Mouse (Mus musculus): Measurements from ENCODE around the gene Tbcel. TPM values are rescaled to one million over a fixed set of nuclear protein-coding genes. Genes with fewer than 3 reads are reported as not detected.

The Tbcel gene
- total and polyA plus RNA-seq, 2 experiments from 2014 or later: 3.8 to 22.6 TPM

DNA sequence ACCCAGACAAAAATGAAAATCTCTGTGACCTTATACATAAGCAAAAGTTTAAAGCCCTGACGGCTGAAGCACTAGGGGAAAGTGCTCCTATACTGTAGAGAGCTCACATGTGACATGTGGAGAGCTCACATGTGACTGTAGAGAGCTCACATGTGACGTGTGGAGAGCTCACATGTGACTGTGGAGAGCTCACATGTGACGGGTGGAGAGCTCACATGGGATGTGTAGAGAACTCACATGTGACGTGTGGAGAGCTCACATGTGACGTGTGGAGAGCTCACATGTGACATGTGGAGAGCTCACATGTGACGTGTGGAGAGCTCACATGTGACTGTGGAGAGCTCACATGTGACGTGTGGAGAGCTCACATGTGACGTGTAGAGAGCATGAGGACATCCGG, 43.4 kb downstream of the Tbcel start:
- Histone ChIP-seq H3K9me3 (ENCODE audit: low read length) (no peaks in the 10 kb centered on the region), H3K4me3 (ENCODE audit: low read length) (no peak overlapping the region), H3K4me2 (ENCODE audit: low read depth, low read length) (no peak overlapping the region), H3K27me3 (ENCODE audit: insufficient read depth, low read length) (no peaks in the 10 kb centered on the region), H3K9ac (replicated peaks; ENCODE audit: low read length) (no peak overlapping the region), H3K4me1 (ENCODE audit: insufficient read depth, low read length) (no peaks in the 10 kb centered on the region), H3K36me3 (ENCODE audit: insufficient read depth, low read length) (no peaks in the 10 kb centered on the region), H3K27ac (no peak overlapping the region)
- DNase-seq (ENCODE audit: low spot score): no peak
- 92% methylated on average over 9 of the region's 9 CpGs for WGBS
- ATAC-seq: no peak
- TF ChIP-seq CTCF (IDR thresholded peaks at IDR 0.05; ENCODE audit: low read depth): no peak

DNA sequence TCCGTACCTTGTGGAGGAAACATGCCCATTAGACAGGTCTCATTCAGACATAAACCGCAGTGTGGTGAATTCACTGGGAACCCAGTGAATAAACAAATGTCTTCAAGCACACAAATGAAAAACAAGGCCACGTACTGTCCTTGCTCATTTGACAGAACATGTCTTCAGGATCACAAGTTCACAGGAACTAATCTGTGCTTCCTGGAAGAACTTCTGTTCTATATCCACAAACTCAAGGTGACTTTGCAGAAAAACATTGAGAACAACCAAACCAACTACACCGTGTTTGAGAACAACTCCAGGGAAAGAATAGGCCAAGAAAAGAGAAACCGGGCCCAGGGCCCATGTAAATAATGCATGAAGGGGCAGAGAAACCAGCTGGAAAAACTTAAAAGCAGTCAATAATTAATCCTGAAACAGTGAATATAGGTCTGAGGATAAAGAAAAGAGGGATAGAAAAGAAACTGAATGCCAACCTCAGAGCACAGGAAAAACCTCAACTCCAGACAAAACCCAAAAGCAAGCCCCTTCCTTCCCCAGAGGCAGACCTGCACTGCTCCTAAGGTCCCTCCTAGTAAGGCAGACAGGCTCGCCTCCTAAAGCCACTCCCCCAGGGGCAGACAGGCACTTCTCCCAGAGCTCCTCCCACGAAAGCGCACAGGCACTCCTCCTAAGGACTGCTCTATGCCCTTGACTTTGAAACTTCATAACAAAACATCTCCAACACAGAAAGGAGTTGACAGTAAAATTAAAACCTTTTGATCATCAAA, 44.2 kb downstream of the Tbcel start:
- ATAC-seq: no peak
- Histone ChIP-seq H3K27ac (no peak overlapping the region), H3K4me1 (ENCODE audit: insufficient read depth, low read length) (no peaks in the 10 kb centered on the region), H3K4me2 (ENCODE audit: low read depth, low read length) (no peak overlapping the region), H3K4me3 (ENCODE audit: low read length) (no peak overlapping the region), H3K9ac (replicated peaks; ENCODE audit: low read length) (no peak overlapping the region), H3K36me3 (ENCODE audit: insufficient read depth, low read length) (no peaks in the 10 kb centered on the region), H3K9me3 (ENCODE audit: low read length) (no peaks in the 10 kb centered on the region), H3K27me3 (ENCODE audit: insufficient read depth, low read length) (no peaks in the 10 kb centered on the region)
- no peak for DNase-seq (ENCODE audit: low spot score)
- no peak for TF ChIP-seq CTCF (IDR thresholded peaks at IDR 0.05; ENCODE audit: low read depth)
- 52% methylated on average over 8 of the region's 8 CpGs for WGBS

DNA sequence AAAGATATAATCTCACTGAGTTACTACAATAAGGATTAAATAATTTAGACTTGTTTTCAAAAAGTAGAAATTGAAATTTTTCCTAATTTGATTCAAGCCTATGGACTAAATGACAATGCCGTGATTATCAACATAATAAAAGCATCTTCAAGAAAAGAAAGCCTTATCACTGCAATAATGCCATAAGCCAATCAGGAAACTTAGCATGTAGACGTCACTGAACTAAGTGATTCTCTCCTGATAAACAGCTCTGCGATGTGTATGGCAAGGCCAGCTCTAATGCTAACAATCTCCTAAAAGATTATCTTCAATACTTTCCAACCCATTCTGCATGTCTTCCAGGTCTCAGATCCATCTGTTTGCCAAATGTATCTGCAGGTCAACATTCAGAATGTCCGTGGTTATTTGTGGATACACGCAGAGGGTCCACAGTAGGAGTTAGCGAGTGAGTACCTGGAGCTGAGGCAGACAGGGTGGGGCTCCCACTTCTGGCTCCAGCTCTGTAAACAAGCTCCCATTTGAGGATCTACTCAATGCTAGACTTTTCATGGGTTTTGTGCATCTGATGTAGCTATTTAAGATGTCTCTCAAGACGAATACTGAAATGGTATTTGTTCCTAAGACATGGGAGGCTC, 44.9 kb downstream of the Tbcel start:
- 88% methylated on average over 7 of the region's 7 CpGs for WGBS
- H3K27ac ChIP-seq: no peak overlapping the region
- no peak overlapping the region for H3K9ac ChIP-seq (replicated peaks; ENCODE audit: low read length)
- ATAC-seq (no peak), DNase-seq (ENCODE audit: low spot score) (no peak)
- H3K9me3 ChIP-seq (ENCODE audit: low read length): no peaks in the 10 kb centered on the region
- H3K4me2 ChIP-seq (ENCODE audit: low read depth, low read length): no peak overlapping the region
- no peak overlapping the region for H3K4me3 ChIP-seq (ENCODE audit: low read length)
- H3K36me3 ChIP-seq (ENCODE audit: insufficient read depth, low read length): no peaks in the 10 kb centered on the region
- H3K27me3 ChIP-seq (ENCODE audit: insufficient read depth, low read length): no peaks in the 10 kb centered on the region
- no peak for TF ChIP-seq CTCF (IDR thresholded peaks at IDR 0.05; ENCODE audit: low read depth)
- H3K4me1 ChIP-seq (ENCODE audit: insufficient read depth, low read length): no peaks in the 10 kb centered on the region; the same call in 1 of the 2 replicates

DNA sequence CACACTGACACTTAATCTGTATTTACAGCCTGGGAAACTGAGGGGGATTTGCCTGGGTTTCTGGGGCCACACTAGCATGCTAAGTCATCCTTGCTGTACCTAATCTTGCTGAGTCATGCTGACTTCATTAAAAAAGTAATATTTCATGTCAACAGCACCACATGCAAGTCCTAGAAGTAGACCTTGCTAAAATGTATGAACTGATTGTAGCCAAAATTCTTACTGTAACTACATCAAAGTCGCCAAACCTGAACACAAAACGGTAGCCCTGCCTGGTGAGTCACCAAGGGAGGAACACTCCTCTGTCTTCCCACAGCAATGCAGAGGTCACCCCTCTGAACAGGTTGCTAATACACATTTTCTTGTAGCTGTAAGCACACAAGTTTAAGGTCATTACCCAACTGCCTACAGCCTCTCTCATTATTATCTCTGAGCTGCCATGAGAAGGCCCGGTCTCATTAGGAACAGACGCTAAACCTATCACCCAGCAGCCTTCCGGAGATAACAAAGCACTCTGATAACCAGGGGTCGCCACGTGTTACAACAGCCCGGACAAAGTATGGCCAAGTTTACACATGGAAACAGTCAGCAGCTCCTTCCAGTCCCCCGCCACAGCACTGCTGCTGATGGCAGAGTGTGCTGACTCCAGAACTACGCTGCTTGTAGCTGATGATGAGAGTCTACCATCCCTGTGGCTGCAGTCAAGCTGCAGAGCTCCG, 46.1 kb downstream of the Tbcel start:
- TF ChIP-seq CTCF (IDR thresholded peaks at IDR 0.05; ENCODE audit: low read depth): no peak
- WGBS: 81% methylated on average over 11 of the region's 11 CpGs
- H3K36me3 ChIP-seq (ENCODE audit: insufficient read depth, low read length): no peaks in the 10 kb centered on the region
- ATAC-seq (no peak), DNase-seq (ENCODE audit: low spot score) (no peak)
- no peaks in the 10 kb centered on the region; the same call in 1 of the 2 replicates for H3K4me1 ChIP-seq (ENCODE audit: insufficient read depth, low read length)
- no peak overlapping the region for H3K27ac ChIP-seq
- no peak overlapping the region for H3K9ac ChIP-seq (replicated peaks; ENCODE audit: low read length)
- no peak overlapping the region for H3K4me3 ChIP-seq (ENCODE audit: low read length)
- H3K4me2 ChIP-seq (ENCODE audit: low read depth, low read length): no peak overlapping the region
- H3K9me3 ChIP-seq (ENCODE audit: low read length): no peaks in the 10 kb centered on the region
- no peaks in the 10 kb centered on the region for H3K27me3 ChIP-seq (ENCODE audit: insufficient read depth, low read length)

DNA sequence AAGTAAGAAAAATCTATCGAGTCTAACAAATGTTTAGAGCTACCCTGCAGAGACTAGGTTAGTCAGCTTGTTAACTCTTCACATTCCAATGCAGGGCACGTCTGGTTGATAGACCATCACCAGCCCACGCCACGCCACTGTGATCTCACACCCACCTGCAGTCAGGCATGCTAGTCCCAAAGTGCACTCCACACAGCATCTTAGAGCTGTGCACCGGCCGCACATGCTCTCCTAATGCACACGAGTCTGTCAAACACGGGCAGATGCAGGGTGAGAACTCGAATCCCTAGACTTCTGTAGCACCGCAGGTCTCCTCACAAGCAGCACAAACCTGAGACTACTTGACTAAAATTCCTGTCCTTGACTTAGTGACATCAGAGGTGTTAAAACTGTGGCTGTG, 47.3 kb downstream of the Tbcel start:
- DNase-seq (ENCODE audit: low spot score) (no peak), ATAC-seq (no peak)
- 85% methylated on average over 10 of the region's 10 CpGs for WGBS
- no peak overlapping the region for H3K9ac ChIP-seq (replicated peaks; ENCODE audit: low read length)
- no peak overlapping the region for H3K4me2 ChIP-seq (ENCODE audit: low read depth, low read length)
- H3K9me3 ChIP-seq (ENCODE audit: low read length): no peaks in the 10 kb centered on the region
- H3K27ac ChIP-seq: no peak overlapping the region
- H3K36me3 ChIP-seq (ENCODE audit: insufficient read depth, low read length): no peaks in the 10 kb centered on the region
- TF ChIP-seq CTCF (IDR thresholded peaks at IDR 0.05; ENCODE audit: low read depth): no peak
- no peaks in the 10 kb centered on the region for H3K27me3 ChIP-seq (ENCODE audit: insufficient read depth, low read length)
- H3K4me3 ChIP-seq (ENCODE audit: low read length): no peak overlapping the region
- H3K4me1 ChIP-seq (ENCODE audit: insufficient read depth, low read length): no peaks in the 10 kb centered on the region; the same call in 1 of the 2 replicates

DNA sequence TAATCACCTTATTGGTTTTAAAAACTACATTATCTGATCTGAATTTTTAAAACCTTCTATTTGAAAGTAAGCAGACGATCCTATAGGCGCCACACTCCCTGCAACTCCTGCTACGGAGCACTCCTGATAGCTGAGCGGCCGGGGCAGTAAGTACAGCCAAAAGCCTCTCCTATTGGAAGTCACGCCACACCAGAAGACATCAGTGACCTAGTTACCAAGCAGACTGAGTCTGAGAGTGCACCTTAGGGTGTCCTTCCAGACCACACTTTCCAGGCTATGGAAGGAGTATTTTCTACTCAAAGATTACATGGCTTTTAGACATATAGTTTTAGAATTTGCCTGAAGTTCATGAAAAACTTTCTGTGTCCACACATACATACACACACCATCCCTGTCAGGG, 47.9 kb downstream of the Tbcel start:
- no peak for TF ChIP-seq CTCF (IDR thresholded peaks at IDR 0.05; ENCODE audit: low read depth)
- Histone ChIP-seq H3K4me3 (ENCODE audit: low read length) (no peak overlapping the region), H3K9ac (replicated peaks; ENCODE audit: low read length) (no peak overlapping the region), H3K9me3 (ENCODE audit: low read length) (no peaks in the 10 kb centered on the region), H3K27me3 (ENCODE audit: insufficient read depth, low read length) (no peaks in the 10 kb centered on the region), H3K36me3 (ENCODE audit: insufficient read depth, low read length) (no peaks in the 10 kb centered on the region), H3K4me1 (ENCODE audit: insufficient read depth, low read length) (no peaks in the 10 kb centered on the region; the same call in 1 of the 2 replicates), H3K27ac (no peak overlapping the region), H3K4me2 (ENCODE audit: low read depth, low read length) (no peak overlapping the region)
- DNase-seq (ENCODE audit: low spot score) (no peak), ATAC-seq (no peak)
- WGBS: 87% methylated on average over 6 of the region's 6 CpGs
